Mouse (Mus musculus) megakaryocyte, embryonic 14.5 days (primary cell): ENCODE results near the gene Gfod1.

ENCODE experiments used
- FLI1 ChIP-seq: IDR thresholded peaks from 2 replicates; pipeline ENCODE4 v1.6.1; 2012; ENCODE audit warnings: low read length, inconsistent platforms, mixed read lengths
- GATA1 ChIP-seq: IDR thresholded peaks from 3 replicates; pipeline ENCODE4 v1.6.1; 2012; ENCODE audit warnings: mixed read lengths, low read length, inconsistent platforms, borderline replicate concordance

DNA sequence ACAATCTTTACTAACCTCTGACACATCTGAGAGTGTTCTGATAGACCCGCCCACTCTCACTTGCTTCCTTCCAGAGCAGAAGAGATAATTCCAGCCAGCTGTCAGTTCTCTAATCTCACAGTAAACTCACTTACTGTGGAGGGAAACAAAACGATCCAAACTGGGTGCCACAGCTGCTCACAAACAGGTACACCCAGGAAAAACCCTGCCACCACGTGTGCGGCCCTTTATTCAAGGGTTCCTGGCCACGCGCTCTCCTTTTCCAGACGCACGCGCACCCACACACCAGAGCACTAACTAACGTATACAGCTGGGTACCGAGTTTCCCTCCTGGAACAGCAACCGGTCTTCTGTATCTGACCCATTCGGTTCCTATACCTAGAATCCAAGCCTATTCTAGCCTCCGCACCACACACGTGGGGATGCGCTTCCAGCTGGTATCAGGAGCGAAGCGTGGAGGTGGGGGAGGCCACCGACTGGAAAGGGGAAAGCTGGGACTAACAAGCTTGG lies 1.3 kb downstream of the Gfod1 start:
- TF ChIP-seq GATA1 (no peak), FLI1 (no peak)
